Mouse (Mus musculus) ovary, postnatal 14 days (tissue): ENCODE measurements around the gene Arid3a.
"Not testable (repeated sequence)": the region's sequence is repeated elsewhere in the genome, so short reads cannot be mapped to it uniquely, and the experiment has no call there.

Source experiments
- DNase-seq: peaks from one replicate; pipeline ENCODE4 v3.0.0; 2022; ENCODE audit warnings: low spot score

Gene Arid3a

GRCm38 (mm10) chr10:79946752-79947322 lies 20.0 kb downstream of the Arid3a start:
- DNase-seq = no peak

- no peak for DNase-seq
These were observed 20.7 kb downstream of the Arid3a start for GRCm38 (mm10) chr10:79947502-79947901.

GRCm38 (mm10) chr10:79949873-79950272 lies 23.0 kb downstream of the Arid3a start:
- DNase-seq = no peak

- no peak for DNase-seq
These were observed 23.8 kb downstream of the Arid3a start for GRCm38 (mm10) chr10:79950661-79951060.

- no peak for DNase-seq
These were observed 27.1 kb downstream of the Arid3a start for GRCm38 (mm10) chr10:79953946-79954345.

GRCm38 (mm10) chr10:79955691-79956090 lies 28.8 kb downstream of the Arid3a start:
- DNase-seq = no peak

- no peak for DNase-seq
These were observed 29.9 kb downstream of the Arid3a start for GRCm38 (mm10) chr10:79956643-79957154.

GRCm38 (mm10) chr10:79958140-79958816 lies 31.4 kb downstream of the Arid3a start:
- DNase-seq = peak; percentile 78

GRCm38 (mm10) chr10:79959412-79959811 lies 32.6 kb downstream of the Arid3a start:
- DNase-seq = not testable (repeated sequence)

- peak; percentile 100 for DNase-seq
These were observed 33.2 kb downstream of the Arid3a start, which contains the start of gene Wdr18 for GRCm38 (mm10) chr10:79959847-79960601. Gene Wdr18 (plus strand): TSS chr10:79960152.

GRCm38 (mm10) chr10:79960671-79961294 lies 33.9 kb downstream of the Arid3a start:
- DNase-seq = no peak

GRCm38 (mm10) chr10:79964727-79965126 lies 37.9 kb downstream of the Arid3a start:
- DNase-seq = no peak

- no peak for DNase-seq
These were observed 38.5 kb downstream of the Arid3a start for GRCm38 (mm10) chr10:79965325-79965724.

GRCm38 (mm10) chr10:79966886-79967400 lies 40.1 kb downstream of the Arid3a start:
- no peak for DNase-seq

GRCm38 (mm10) chr10:79968181-79968580 lies 41.3 kb downstream of the Arid3a start:
- no peak for DNase-seq

- no peak for DNase-seq
These were observed 42.3 kb downstream of the Arid3a start for GRCm38 (mm10) chr10:79969124-79969568.

GRCm38 (mm10) chr10:79970415-79971182 lies 43.8 kb downstream of the Arid3a start, which contains the start of gene Grin3b:
Gene Grin3b (plus strand): TSS chr10:79970715.
- no peak for DNase-seq

GRCm38 (mm10) chr10:79971183-79971497 lies 44.3 kb downstream of the Arid3a start:
- DNase-seq = no peak

- DNase-seq = no peak
These were observed 46.0 kb downstream of the Arid3a start for GRCm38 (mm10) chr10:79972831-79973230.

GRCm38 (mm10) chr10:79974087-79974486 lies 47.2 kb downstream of the Arid3a start:
- DNase-seq = no peak

GRCm38 (mm10) chr10:79974668-79975067 lies 47.8 kb downstream of the Arid3a start:
- no peak for DNase-seq
